Mouse (Mus musculus): ENCODE measurements around the gene Olfr213. TPM values are rescaled to one million over a fixed set of nuclear protein-coding genes. Genes with fewer than 3 reads are reported as not detected.
"Not testable (repeated sequence)": the region's sequence is repeated elsewhere in the genome, so short reads cannot be mapped to it uniquely, and the experiment has no call there.

Olfr213 gene
- total and polyA plus RNA-seq, 3 experiments, result not detected

DNA sequence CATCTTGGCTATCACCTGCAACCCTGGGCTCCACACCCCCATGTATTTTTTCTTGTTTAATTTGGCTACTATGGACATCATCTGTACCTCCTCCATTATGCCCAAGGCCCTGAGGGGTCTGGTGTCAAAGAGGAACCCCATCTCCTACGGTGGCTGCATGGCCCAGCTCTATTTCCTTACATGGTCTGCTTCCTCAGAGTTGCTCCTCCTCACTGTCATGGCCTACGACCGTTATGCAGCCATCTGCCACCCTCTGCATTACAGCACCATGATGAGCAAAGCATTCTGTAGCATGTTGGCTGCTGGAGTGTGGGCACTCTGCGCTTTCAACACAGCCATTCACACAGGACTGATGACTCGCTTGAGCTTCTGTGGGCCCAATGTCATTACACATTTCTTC is 44.5 kb upstream of the Olfr213 start:
- Histone ChIP-seq H3K27ac (ENCODE audit: control insufficient read depth, low read depth, low read length) (no peak overlapping the region), H3K4me3 (ENCODE audit: control insufficient read depth in 1 of 2, insufficient read depth in 1 of 2, low read depth in 2 of 2, low read length in 2 of 2) (no peak overlapping the region), H3K9ac (ENCODE audit: control insufficient read depth, low read depth, low read length, poor library complexity, severe bottlenecking) (no peak overlapping the region), H3K9me3 (replicated peaks; ENCODE audit: insufficient read depth, low read length) (no peaks in the 10 kb centered on the region), H3K27me3 (ENCODE audit: control insufficient read depth in 1 of 2, insufficient read depth in 2 of 2, low read length in 2 of 2) (peaks cover 0 to 3% of the 10 kb centered on the region in 2 experiments; a peak in 1 of 4 replicates), H3K79me2 (ENCODE audit: control insufficient read depth, insufficient read depth, low read length, poor library complexity) (no peaks in the 10 kb centered on the region), H3K36me3 (ENCODE audit: control insufficient read depth in 1 of 2, insufficient read depth in 2 of 2, low read length in 2 of 2) (no peaks in the 10 kb centered on the region), H3K4me1 (ENCODE audit: control insufficient read depth in 1 of 2, insufficient read depth in 2 of 2, low read length in 2 of 2) (no peaks in the 10 kb centered on the region)
- TF ChIP-seq ZNF384 (IDR thresholded peaks at IDR 0.05; ENCODE audit: low read depth, low read length) (no peak), TAL1 (IDR thresholded peaks at IDR 0.05; ENCODE audit: low read length) (no peak), UBTF (IDR thresholded peaks at IDR 0.05; ENCODE audit: borderline replicate concordance, insufficient read depth, low read depth, low read length) (no peak), USF2 (IDR thresholded peaks at IDR 0.05; ENCODE audit: borderline replicate concordance in 1 of 2, insufficient read depth in 1 of 2, low read depth in 1 of 2, low read length in 2 of 2) (no peak), POLR2AphosphoS2 (IDR thresholded peaks at IDR 0.05; ENCODE audit: low read length) (no peak), EP300 (IDR thresholded peaks at IDR 0.05; ENCODE audit: low read depth in 1 of 2, low read length in 2 of 2) (no peak), GABPA (IDR thresholded peaks at IDR 0.05; ENCODE audit: low read depth, low read length) (no peak), HCFC1 (IDR thresholded peaks at IDR 0.05; ENCODE audit: low read depth, low read length) (no peak), NELFE (IDR thresholded peaks at IDR 0.05; ENCODE audit: low read depth, low read length) (no peak), SIN3A (IDR thresholded peaks at IDR 0.05; ENCODE audit: low read length) (no peak)
- DNase-seq (ENCODE audit: low read depth, low spot score), result no peak

DNA sequence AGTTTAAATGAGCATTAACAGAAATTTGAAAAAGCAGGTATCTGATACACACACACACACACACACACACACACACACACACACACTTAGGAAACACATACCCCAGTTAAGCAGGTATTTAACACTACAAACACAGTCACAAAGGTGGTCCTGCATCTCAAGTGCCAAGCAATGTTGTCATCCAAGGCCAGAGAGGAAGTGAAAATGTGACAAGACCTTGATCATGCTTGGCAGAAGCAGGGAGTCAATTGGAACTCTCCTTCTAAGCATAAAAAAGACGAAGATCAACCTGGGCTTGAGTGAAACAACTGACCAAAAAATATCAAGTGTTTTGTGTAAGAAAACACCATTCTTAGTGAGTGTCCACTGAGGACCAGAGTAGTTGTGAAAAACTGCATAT is 42.3 kb upstream of the Olfr213 start:
- no peaks in the 10 kb centered on the region for H3K9me3 ChIP-seq (replicated peaks; ENCODE audit: insufficient read depth, low read length)
- H3K36me3 ChIP-seq (ENCODE audit: control insufficient read depth in 1 of 2, insufficient read depth in 2 of 2, low read length in 2 of 2), result no peaks in the 10 kb centered on the region
- no peak overlapping the region for H3K9ac ChIP-seq (ENCODE audit: control insufficient read depth, low read depth, low read length, poor library complexity, severe bottlenecking)
- no peaks in the 10 kb centered on the region for H3K4me1 ChIP-seq (ENCODE audit: control insufficient read depth in 1 of 2, insufficient read depth in 2 of 2, low read length in 2 of 2)
- no peak overlapping the region for H3K4me3 ChIP-seq (ENCODE audit: control insufficient read depth in 1 of 2, insufficient read depth in 1 of 2, low read depth in 2 of 2, low read length in 2 of 2)
- H3K27ac ChIP-seq (ENCODE audit: control insufficient read depth, low read depth, low read length), result no peak overlapping the region
- DNase-seq (ENCODE audit: low read depth, low spot score), result no peak
- H3K27me3 ChIP-seq (ENCODE audit: control insufficient read depth in 1 of 2, insufficient read depth in 2 of 2, low read length in 2 of 2), result peaks cover 0 to 3% of the 10 kb centered on the region in 2 experiments; a peak in 1 of 4 replicates
- TF ChIP-seq BHLHE40 (IDR thresholded peaks at IDR 0.05; ENCODE audit: borderline replicate concordance, low read depth, low read length) (no peak), ZMIZ1 (IDR thresholded peaks at IDR 0.05; ENCODE audit: low read depth, low read length) (no peak), MAZ (IDR thresholded peaks at IDR 0.05; ENCODE audit: low read depth, low read length) (no peak), GABPA (IDR thresholded peaks at IDR 0.05; ENCODE audit: low read depth, low read length) (no peak), RCOR1 (IDR thresholded peaks at IDR 0.05; ENCODE audit: low read depth, low read length) (no peak), TBP (IDR thresholded peaks at IDR 0.05; ENCODE audit: low read depth, low read length) (no peak), GATA1 (IDR thresholded peaks at IDR 0.05; ENCODE audit: low read depth, low read length) (no peak), POLR2AphosphoS5 (IDR thresholded peaks at IDR 0.05; ENCODE audit: borderline replicate concordance, low read depth, low read length) (no peak), ELF1 (IDR thresholded peaks at IDR 0.05; ENCODE audit: low read depth, low read length) (no peak), MXI1 (IDR thresholded peaks at IDR 0.05; ENCODE audit: low read depth, low read length) (no peak), ZNF384 (IDR thresholded peaks at IDR 0.05; ENCODE audit: low read depth, low read length) (no peak), KAT2A (conservative IDR thresholded peaks at IDR 0.05; ENCODE audit: low read depth, low read length) (no peak), CHD2 (IDR thresholded peaks at IDR 0.05; ENCODE audit: low read length) (no peak), JUND (IDR thresholded peaks at IDR 0.05; ENCODE audit: low read depth, low read length) (no peak), ZC3H11A (IDR thresholded peaks at IDR 0.05; ENCODE audit: low read depth, low read length) (no peak)
- H3K79me2 ChIP-seq (ENCODE audit: control insufficient read depth, insufficient read depth, low read length, poor library complexity), result no peaks in the 10 kb centered on the region

- not testable (repeated sequence) for H3K27me3 ChIP-seq (ENCODE audit: control insufficient read depth in 1 of 2, insufficient read depth in 2 of 2, low read length in 2 of 2); H3K9me3 ChIP-seq (replicated peaks; ENCODE audit: insufficient read depth, low read length); DNase-seq (ENCODE audit: low read depth, low spot score); H3K4me3 ChIP-seq (ENCODE audit: control insufficient read depth in 1 of 2, insufficient read depth in 1 of 2, low read depth in 2 of 2, low read length in 2 of 2); H3K4me1 ChIP-seq (ENCODE audit: control insufficient read depth in 1 of 2, insufficient read depth in 2 of 2, low read length in 2 of 2); H3K79me2 ChIP-seq (ENCODE audit: control insufficient read depth, insufficient read depth, low read length, poor library complexity); H3K9ac ChIP-seq (ENCODE audit: control insufficient read depth, low read depth, low read length, poor library complexity, severe bottlenecking); H3K27ac ChIP-seq (ENCODE audit: control insufficient read depth, low read depth, low read length); H3K36me3 ChIP-seq (ENCODE audit: control insufficient read depth in 1 of 2, insufficient read depth in 2 of 2, low read length in 2 of 2)
Observed at GRCm38 (mm10) chr6:116506302-116507003, 31.8 kb upstream of the Olfr213 start, which contains the start of gene Olfr212. Olfr212 (plus strand) TSS chr6:116506516.
